Mouse (Mus musculus) cerebellum, adult 2 months (tissue): ENCODE measurements around the gene Hyou1.

Source experiments
- CTCF ChIP-seq: fragments of 200-500 bp; IDR thresholded peaks from 2 replicates; pipeline ENCODE4 v1.5.1; 2011; ENCODE audit warnings: low read depth, mild to moderate bottlenecking, control low read depth, low read length, moderate library complexity, borderline replicate concordance; ENCODE audit not compliant: insufficient read depth
- POLR2A ChIP-seq: fragments of 200-500 bp; IDR thresholded peaks from 2 replicates; pipeline ENCODE4 v1.6.1; 2011; ENCODE audit warnings: low read length, control low read depth, borderline replicate concordance; ENCODE audit not compliant: insufficient read depth

DNA sequence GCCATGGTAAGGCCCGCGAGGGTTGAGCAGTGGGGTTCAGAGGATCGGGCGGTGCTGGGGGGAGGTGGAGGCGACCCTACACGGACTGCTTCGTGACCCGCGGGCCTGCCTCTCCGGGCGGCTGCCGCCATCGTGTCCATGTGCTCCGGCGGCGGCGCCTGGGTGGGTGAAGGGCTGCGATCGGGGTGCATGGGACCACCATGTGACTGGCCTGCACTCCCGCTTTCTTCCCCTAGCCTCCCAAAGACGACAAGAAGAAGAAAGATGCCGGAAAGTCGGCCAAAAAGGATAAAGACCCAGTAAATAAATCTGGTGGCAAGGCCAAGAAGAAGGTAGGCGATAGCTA is 28.4 kb downstream of the Hyou1 start:
- TF ChIP-seq CTCF (no peak), POLR2A (no peak)
